ENCODE assay signal across 9 mouse cellular contexts in genomic region chr2:168127767-168128166, GRCm38 (mm10). TPM values are rescaled to one million over a fixed set of nuclear protein-coding genes. Genes with fewer than 3 reads are reported as not detected.
A peak's percentile ranks its signal among the peaks of the same experiment; 100 is the strongest.
DNase-seq lines count a peak whose midpoint lies in the region; ATAC-seq lines count a peak whose summit lies in the region.
"Had no signal": no experiment of that assay in that cellular context is flagged by ENCODE, and none has a peak within 500 bp of the region (broad histone marks: within the 10 kb centered on the region; RNA-seq: fewer than 3 reads in every experiment).

No protein-coding gene starts in this region.

- no peak overlapping the region for H3K4me2 ChIP-seq in forebrain, embryonic 13.5 days

- H3K27ac ChIP-seq in forebrain, embryonic 10.5 days: peak overlapping the region; percentile 83
- no peak overlapping the region for H3K27ac ChIP-seq in forebrain, embryonic 13.5 days
- H3K27ac ChIP-seq: macrophage had no signal

- peaks cover 40% of the 10 kb centered on the region for H3K4me1 ChIP-seq in forebrain, embryonic 10.5 days
- peaks cover 8% of the 10 kb centered on the region for H3K4me1 ChIP-seq in forebrain, embryonic 13.5 days

- no peak for DNase-seq in forebrain, embryonic 10.5 days (ENCODE audit: extremely low spot score, low spot score)
- DNase-seq in ovary, postnatal 36 days (ENCODE audit: low spot score): peak; percentile 61
- DNase-seq in ovary, postnatal 10 days (ENCODE audit: low spot score): no peak
- DNase-seq in kidney, postnatal 14 days: peak; percentile 63
- DNase-seq in yolk sac, embryonic 10.5 days (ENCODE audit: low spot score): peak; percentile 89
- no peak for DNase-seq in layer of hippocampus, adult 18-20 months (ENCODE audit: low spot score in 2 of 2)
- DNase-seq in cerebellum, postnatal 36 days: no peak

- peaks cover 8% of the 10 kb centered on the region for H3K27me3 ChIP-seq in forebrain, embryonic 10.5 days (ENCODE audit: poor library complexity, severe bottlenecking)
- H3K27me3 ChIP-seq in forebrain, embryonic 13.5 days: no peaks in the 10 kb centered on the region

- no peak overlapping the region for H3K9ac ChIP-seq in forebrain, embryonic 13.5 days

- H3K36me3 ChIP-seq in forebrain, embryonic 10.5 days (replicated peaks): no peaks in the 10 kb centered on the region
- H3K36me3 ChIP-seq in forebrain, embryonic 13.5 days (ENCODE audit: poor library complexity, severe bottlenecking): no peaks in the 10 kb centered on the region

- ATAC-seq in forebrain, embryonic 13.5 days: no peak

- 74% methylated on average over 14 of the region's 14 CpGs for WGBS in forebrain, embryonic 10.5 days
- 75% methylated on average over 14 of the region's 14 CpGs for WGBS in forebrain, embryonic 13.5 days

- H3K4me3 ChIP-seq in forebrain, embryonic 10.5 days: peak overlapping the region; percentile 18
- H3K4me3 ChIP-seq in forebrain, embryonic 13.5 days: no peak overlapping the region

- no peaks in the 10 kb centered on the region for H3K9me3 ChIP-seq in forebrain, embryonic 10.5 days
- no peaks in the 10 kb centered on the region for H3K9me3 ChIP-seq in forebrain, embryonic 13.5 days (replicated peaks)

RNA-seq across cellular contexts. Expression of gene Pard6b, which starts 47.0 kb away (rescaled TPM):
- polyA plus RNA-seq in forebrain, embryonic 10.5 days (2016; fragmentation: Nextera tagmentation; extraction: Ambion mirVana): 9.3 and 10.4 TPM in 2 replicates
- 7.6 and 7.7 TPM in 2 replicates for polyA plus RNA-seq in forebrain, embryonic 13.5 days (2015; fragmentation: Nextera tagmentation; extraction: Ambion mirVana)
- total RNA-seq in layer of hippocampus, adult 18-20 months (2021): 1 to 10 TPM; 4.0 to 5.0 TPM
- polyA plus RNA-seq: macrophage had no signal

Comparison
In these comparisons a context has a peak if more than half of its experiments do, and no peak if none do; other contexts are left out.
1. DNase-seq: peak in ovary, postnatal 36 days (single experiment), kidney, postnatal 14 days (single experiment) and yolk sac, embryonic 10.5 days (single experiment); none in forebrain, embryonic 10.5 days (single experiment), ovary, postnatal 10 days (single experiment), layer of hippocampus, adult 18-20 months (0 of 2) and cerebellum, postnatal 36 days (0 of 2).